Mouse (Mus musculus) ovary, adult 18-20 months (tissue): ENCODE data around the gene Bbx.

ENCODE experiments used
- DNase-seq: peaks from one replicate; pipeline ENCODE4 v3.0.0; 2022; ENCODE audit warnings: low spot score, mixed read lengths

Bbx gene

DNA sequence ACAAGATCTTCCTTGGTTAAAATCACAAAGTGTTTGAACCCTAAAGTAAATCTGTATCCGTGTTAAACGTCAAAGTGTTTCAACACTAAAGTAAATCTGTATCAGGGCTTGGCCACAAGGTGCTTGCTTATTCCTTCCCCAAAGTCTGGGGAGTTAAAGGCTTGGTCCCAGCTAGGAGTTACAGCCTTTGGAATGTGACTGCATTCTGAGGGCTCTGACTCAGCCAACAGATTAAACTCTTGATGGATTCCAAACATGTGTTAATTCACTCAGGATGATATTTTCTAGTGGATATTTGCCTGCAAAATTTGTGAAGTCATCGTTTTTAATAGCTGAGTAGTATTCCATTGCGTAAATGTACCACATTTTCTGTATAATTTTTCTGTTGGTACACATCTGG, 120.6 kb downstream of the Bbx start:
- DNase-seq: no peak

GRCm38 (mm10) chr16:50309411-50310042, 122.7 kb downstream of the Bbx start:
- DNase-seq: peak; percentile 65

DNA sequence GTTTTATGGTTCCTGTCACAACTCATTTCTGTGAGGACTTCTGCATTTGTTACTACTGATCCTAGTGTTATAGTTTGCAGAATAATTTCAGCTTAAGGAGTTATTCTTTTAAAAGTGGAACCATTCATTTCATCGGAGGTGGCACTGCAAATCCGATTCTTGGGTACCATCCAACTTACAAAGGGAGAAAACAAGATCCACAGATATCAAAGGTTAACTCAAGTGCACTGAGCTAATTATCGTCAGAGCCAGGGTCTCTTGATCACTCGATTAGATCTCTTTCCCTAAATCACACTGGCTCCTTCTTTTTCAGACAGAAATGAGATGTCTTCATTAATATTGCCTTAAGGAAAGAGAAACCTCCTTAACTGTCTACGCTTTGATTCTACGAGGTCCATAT, 123.9 kb downstream of the Bbx start:
- DNase-seq: no peak

DNA sequence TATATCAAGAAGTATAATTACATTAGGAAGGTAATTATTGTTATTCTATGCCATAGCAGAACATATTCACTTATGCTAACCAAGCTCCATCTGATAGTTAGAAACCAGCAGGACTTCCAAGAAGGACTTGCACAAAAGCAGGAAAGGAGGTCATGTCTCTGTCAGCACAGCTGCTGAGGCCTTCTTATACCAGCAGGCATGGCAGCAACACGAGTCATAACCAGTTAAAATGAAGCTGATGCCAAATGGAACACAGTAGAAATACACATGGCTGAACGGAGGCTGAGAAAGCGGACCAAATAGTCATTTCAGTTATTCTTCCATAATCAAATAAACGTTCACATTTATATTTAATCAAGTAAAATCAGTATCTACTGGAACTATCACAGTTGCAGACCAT, 125.0 kb downstream of the Bbx start:
- DNase-seq: no peak

- no peak for DNase-seq
These were observed 125.5 kb downstream of the Bbx start for GRCm38 (mm10) chr16:50306727-50307126.

DNA sequence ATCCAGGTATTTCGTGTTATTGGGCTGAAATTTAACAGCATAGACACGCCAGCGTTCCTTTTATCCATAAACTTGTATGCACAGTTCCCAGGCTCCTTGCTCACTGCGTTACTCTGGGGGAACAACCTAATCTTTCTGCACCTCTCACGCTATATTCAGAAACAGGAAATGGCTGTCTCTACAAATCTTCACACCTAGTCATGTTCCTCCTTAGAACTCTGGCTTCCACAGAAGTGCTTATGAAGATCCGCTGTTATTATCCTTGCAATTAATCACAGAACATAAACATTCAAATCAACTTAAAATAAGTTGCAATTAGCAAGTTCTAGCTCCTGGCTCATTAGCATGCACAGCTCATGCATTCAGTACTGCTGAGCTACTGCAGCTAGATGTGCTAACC, 127.0 kb downstream of the Bbx start:
- no peak for DNase-seq

GRCm38 (mm10) chr16:50302566-50302965, 129.6 kb downstream of the Bbx start:
- DNase-seq: no peak

- no peak for DNase-seq
These were observed 133.3 kb downstream of the Bbx start for GRCm38 (mm10) chr16:50298743-50299443.

GRCm38 (mm10) chr16:50293502-50294228, 138.5 kb downstream of the Bbx start:
- no peak for DNase-seq

- DNase-seq: no peak
These were observed 139.4 kb downstream of the Bbx start for GRCm38 (mm10) chr16:50292834-50293233.

- no peak for DNase-seq
These were observed 142.4 kb downstream of the Bbx start for GRCm38 (mm10) chr16:50289764-50290163.

DNA sequence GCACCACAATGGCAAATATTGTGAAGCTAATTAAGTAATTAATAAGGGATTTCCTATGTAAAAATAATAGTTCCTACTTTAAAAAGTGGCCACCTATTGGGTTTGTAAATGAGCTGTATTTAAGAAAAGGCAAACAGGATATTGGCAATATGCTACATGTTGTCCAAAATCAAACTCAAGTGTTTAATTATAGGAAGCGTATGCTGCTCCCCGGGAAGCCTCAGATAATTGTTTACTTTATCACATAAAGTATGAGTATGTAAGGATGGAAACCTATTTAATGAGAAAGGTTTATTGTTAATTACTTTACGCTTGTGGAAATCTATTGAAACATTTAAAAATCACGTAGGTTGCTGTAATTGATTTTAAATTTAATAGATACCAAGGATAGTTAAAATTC, 159.4 kb downstream of the Bbx start:
- no peak for DNase-seq

- DNase-seq: no peak
These were observed 169.5 kb downstream of the Bbx start for GRCm38 (mm10) chr16:50262647-50263046.

GRCm38 (mm10) chr16:50262209-50262608, 170.0 kb downstream of the Bbx start:
- DNase-seq: no peak

GRCm38 (mm10) chr16:50261741-50262140, 170.4 kb downstream of the Bbx start:
- no peak for DNase-seq

- no peak for DNase-seq
These were observed 177.5 kb downstream of the Bbx start for GRCm38 (mm10) chr16:50254522-50255159.

DNA sequence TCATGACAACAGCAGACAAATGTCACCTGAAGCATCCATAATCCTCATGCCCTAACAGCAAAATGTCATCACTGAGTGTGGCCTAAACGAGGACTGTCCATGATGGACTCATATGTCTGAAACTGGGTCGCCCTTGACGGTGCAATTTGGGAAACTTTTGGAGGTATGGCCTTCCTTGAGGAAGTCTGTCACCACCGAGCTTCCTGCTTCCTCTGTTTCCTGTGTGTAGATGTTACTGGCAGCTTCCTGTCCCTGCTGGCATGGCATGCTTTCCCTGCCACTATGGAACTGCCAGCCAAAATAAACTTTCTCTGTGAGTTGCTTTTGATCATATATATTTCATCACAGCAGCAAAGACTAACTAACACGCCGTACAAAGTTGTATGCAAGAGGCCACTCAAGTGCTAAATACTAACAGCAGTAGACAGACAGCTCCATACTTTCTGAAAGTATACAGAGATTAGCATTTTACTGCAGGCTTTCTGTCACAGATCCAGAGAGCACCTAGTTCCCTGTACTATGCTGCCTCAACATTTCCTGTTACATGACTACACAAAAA, 180.7 kb downstream of the Bbx start:
- no peak for DNase-seq

GRCm38 (mm10) chr16:50250469-50250868, 181.7 kb downstream of the Bbx start:
- DNase-seq: no peak

GRCm38 (mm10) chr16:50249036-50249435, 183.2 kb downstream of the Bbx start:
- DNase-seq: no peak

GRCm38 (mm10) chr16:50242444-50242843, 189.7 kb downstream of the Bbx start:
- no peak for DNase-seq

GRCm38 (mm10) chr16:50241604-50242003, 190.6 kb downstream of the Bbx start:
- no peak for DNase-seq

DNA sequence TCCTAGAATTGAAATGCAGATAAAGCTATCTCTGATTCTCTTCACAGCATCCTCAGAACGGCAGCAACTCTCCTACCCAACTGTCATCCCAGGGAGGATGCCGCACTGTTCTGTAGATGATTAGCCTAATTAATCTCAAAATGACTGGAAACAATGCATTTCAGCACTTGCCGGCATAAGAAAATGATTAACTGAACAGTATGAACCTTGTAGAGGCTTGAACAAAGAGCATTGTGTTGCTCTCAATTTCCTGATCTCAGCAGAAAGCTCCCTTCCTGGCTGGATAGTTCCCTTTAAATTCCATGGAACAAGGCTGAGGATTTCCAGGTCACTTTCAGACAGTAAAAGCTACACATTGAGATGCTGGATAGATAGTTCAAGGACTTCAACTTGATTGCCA, 197.0 kb downstream of the Bbx start:
- no peak for DNase-seq
